Mouse (Mus musculus): ENCODE measurements around the gene Cyth1. TPM values are rescaled to one million over a fixed set of nuclear protein-coding genes. Genes with fewer than 3 reads are reported as not detected.

Cyth1 gene
- polyA plus RNA-seq, 1 experiment from 2014 or later, result 10.8 TPM

- WGBS, result 83% methylated on average over 5 of the region's 5 CpGs
- H3K27me3 ChIP-seq (ENCODE audit: control insufficient read depth, insufficient read depth, low read length), result no peaks in the 10 kb centered on the region
- ATAC-seq (ENCODE audit: insufficient number of reproducible peaks, insufficient read depth, low FRiP score, low read depth), result no peak
Measured at GRCm38 (mm10) chr11:118166626-118167025, 81.8 kb downstream of the Cyth1 start.

GRCm38 (mm10) chr11:118165681-118166080, 82.7 kb downstream of the Cyth1 start:
- peak; percentile 59; the same call in 1 of the 2 replicates for ATAC-seq (ENCODE audit: insufficient number of reproducible peaks, insufficient read depth, low FRiP score, low read depth)
- Histone ChIP-seq H3K36me3 (ENCODE audit: control insufficient read depth, insufficient read depth, low read length) (peaks cover 25% of the 10 kb centered on the region), H3K4me1 (ENCODE audit: control insufficient read depth, insufficient read depth, low read length) (peaks cover 18% of the 10 kb centered on the region), H3K4me3 (ENCODE audit: low read depth, low read length) (no peak overlapping the region), H3K27me3 (ENCODE audit: control insufficient read depth, insufficient read depth, low read length) (no peaks in the 10 kb centered on the region), H3K9me3 (ENCODE audit: control insufficient read depth, low read depth, low read length) (no peaks in the 10 kb centered on the region), H3K4me2 (replicated peaks; ENCODE audit: low read depth, low read length) (no peak overlapping the region), H3K9ac (replicated peaks; ENCODE audit: low read depth, low read length) (no peak overlapping the region), H3K27ac (ENCODE audit: low read length) (peak overlapping the region; percentile 82)
- WGBS, result 39% methylated on average over 11 of the region's 11 CpGs

More at GRCm38 (mm10) chr11:118166626-118167025, 81.8 kb downstream of the Cyth1 start:
- Histone ChIP-seq H3K36me3 (ENCODE audit: control insufficient read depth, insufficient read depth, low read length) (peaks cover 27% of the 10 kb centered on the region), H3K4me2 (replicated peaks; ENCODE audit: low read depth, low read length) (no peak overlapping the region), H3K27ac (ENCODE audit: low read length) (no peak overlapping the region), H3K9ac (replicated peaks; ENCODE audit: low read depth, low read length) (no peak overlapping the region), H3K9me3 (ENCODE audit: control insufficient read depth, low read depth, low read length) (no peaks in the 10 kb centered on the region), H3K4me1 (ENCODE audit: control insufficient read depth, insufficient read depth, low read length) (peaks cover 14% of the 10 kb centered on the region), H3K4me3 (ENCODE audit: low read depth, low read length) (no peak overlapping the region)

GRCm38 (mm10) chr11:118164566-118164965, 83.8 kb downstream of the Cyth1 start:
- ATAC-seq (ENCODE audit: insufficient number of reproducible peaks, insufficient read depth, low FRiP score, low read depth), result no peak
- Histone ChIP-seq H3K4me2 (replicated peaks; ENCODE audit: low read depth, low read length) (no peak overlapping the region), H3K9ac (replicated peaks; ENCODE audit: low read depth, low read length) (no peak overlapping the region), H3K4me3 (ENCODE audit: low read depth, low read length) (no peak overlapping the region), H3K4me1 (ENCODE audit: control insufficient read depth, insufficient read depth, low read length) (peaks cover 18% of the 10 kb centered on the region), H3K27ac (ENCODE audit: low read length) (no peak overlapping the region; the same call in 1 of the 2 replicates), H3K27me3 (ENCODE audit: control insufficient read depth, insufficient read depth, low read length) (no peaks in the 10 kb centered on the region), H3K36me3 (ENCODE audit: control insufficient read depth, insufficient read depth, low read length) (peaks cover 22% of the 10 kb centered on the region), H3K9me3 (ENCODE audit: control insufficient read depth, low read depth, low read length) (no peaks in the 10 kb centered on the region)
- 82% methylated on average over 8 of the region's 8 CpGs for WGBS

- Histone ChIP-seq H3K4me3 (ENCODE audit: low read depth, low read length) (no peak overlapping the region), H3K9ac (replicated peaks; ENCODE audit: low read depth, low read length) (no peak overlapping the region), H3K27ac (ENCODE audit: low read length) (no peak overlapping the region), H3K27me3 (ENCODE audit: control insufficient read depth, insufficient read depth, low read length) (no peaks in the 10 kb centered on the region), H3K9me3 (ENCODE audit: control insufficient read depth, low read depth, low read length) (no peaks in the 10 kb centered on the region), H3K4me1 (ENCODE audit: control insufficient read depth, insufficient read depth, low read length) (peaks cover 18% of the 10 kb centered on the region), H3K4me2 (replicated peaks; ENCODE audit: low read depth, low read length) (no peak overlapping the region), H3K36me3 (ENCODE audit: control insufficient read depth, insufficient read depth, low read length) (peaks cover 16% of the 10 kb centered on the region)
- 66% methylated on average over 10 of the region's 10 CpGs for WGBS
- ATAC-seq (ENCODE audit: insufficient number of reproducible peaks, insufficient read depth, low FRiP score, low read depth), result no peak
Measured at GRCm38 (mm10) chr11:118162245-118162644, 86.1 kb downstream of the Cyth1 start.

- Histone ChIP-seq H3K4me2 (replicated peaks; ENCODE audit: low read depth, low read length) (no peak overlapping the region), H3K36me3 (ENCODE audit: control insufficient read depth, insufficient read depth, low read length) (peaks cover 13% of the 10 kb centered on the region), H3K27ac (ENCODE audit: low read length) (no peak overlapping the region; the same call in 1 of the 2 replicates), H3K27me3 (ENCODE audit: control insufficient read depth, insufficient read depth, low read length) (no peaks in the 10 kb centered on the region), H3K4me3 (ENCODE audit: low read depth, low read length) (no peak overlapping the region), H3K9me3 (ENCODE audit: control insufficient read depth, low read depth, low read length) (no peaks in the 10 kb centered on the region; the same call in 1 of the 2 replicates), H3K4me1 (ENCODE audit: control insufficient read depth, insufficient read depth, low read length) (peaks cover 17% of the 10 kb centered on the region), H3K9ac (replicated peaks; ENCODE audit: low read depth, low read length) (no peak overlapping the region)
- ATAC-seq (ENCODE audit: insufficient number of reproducible peaks, insufficient read depth, low FRiP score, low read depth), result no peak
- 51% methylated on average over 6 of the region's 6 CpGs for WGBS
Measured at GRCm38 (mm10) chr11:118161240-118161639, 87.2 kb downstream of the Cyth1 start.

GRCm38 (mm10) chr11:118160763-118161162, 87.6 kb downstream of the Cyth1 start:
- H3K4me2 ChIP-seq (replicated peaks; ENCODE audit: low read depth, low read length), result no peak overlapping the region
- H3K9ac ChIP-seq (replicated peaks; ENCODE audit: low read depth, low read length), result 0 out of 2 replicates have a peak overlapping the region, but pooled peaks have one; percentile 3
- WGBS, result 70% methylated on average over 2 of the region's 2 CpGs
- H3K27ac ChIP-seq (ENCODE audit: low read length), result no peak overlapping the region; the same call in 1 of the 2 replicates
- ATAC-seq (ENCODE audit: insufficient number of reproducible peaks, insufficient read depth, low FRiP score, low read depth), result no peak
- H3K27me3 ChIP-seq (ENCODE audit: control insufficient read depth, insufficient read depth, low read length), result no peaks in the 10 kb centered on the region
- peaks cover 13% of the 10 kb centered on the region for H3K36me3 ChIP-seq (ENCODE audit: control insufficient read depth, insufficient read depth, low read length)
- peaks cover 14% of the 10 kb centered on the region for H3K4me1 ChIP-seq (ENCODE audit: control insufficient read depth, insufficient read depth, low read length)
- H3K4me3 ChIP-seq (ENCODE audit: low read depth, low read length), result no peak overlapping the region
- H3K9me3 ChIP-seq (ENCODE audit: control insufficient read depth, low read depth, low read length), result peaks cover 5% of the 10 kb centered on the region; the same call in 1 of the 2 replicates

GRCm38 (mm10) chr11:118158753-118159152, 89.6 kb downstream of the Cyth1 start:
- no peak for ATAC-seq (ENCODE audit: insufficient number of reproducible peaks, insufficient read depth, low FRiP score, low read depth)
- Histone ChIP-seq H3K27me3 (ENCODE audit: control insufficient read depth, insufficient read depth, low read length) (no peaks in the 10 kb centered on the region), H3K4me1 (ENCODE audit: control insufficient read depth, insufficient read depth, low read length) (0 out of 2 replicates have a peak, but pooled peaks cover 4% of the 10 kb centered on the region), H3K4me3 (ENCODE audit: low read depth, low read length) (no peak overlapping the region), H3K4me2 (replicated peaks; ENCODE audit: low read depth, low read length) (no peak overlapping the region), H3K27ac (ENCODE audit: low read length) (no peak overlapping the region), H3K9ac (replicated peaks; ENCODE audit: low read depth, low read length) (no peak overlapping the region), H3K9me3 (ENCODE audit: control insufficient read depth, low read depth, low read length) (peaks cover 5% of the 10 kb centered on the region; the same call in 1 of the 2 replicates), H3K36me3 (ENCODE audit: control insufficient read depth, insufficient read depth, low read length) (peaks cover 6% of the 10 kb centered on the region; the same call in 1 of the 2 replicates)
- 62% methylated on average over 4 of the region's 4 CpGs for WGBS

- Histone ChIP-seq H3K9ac (replicated peaks; ENCODE audit: low read depth, low read length) (no peak overlapping the region), H3K4me3 (ENCODE audit: low read depth, low read length) (no peak overlapping the region), H3K4me1 (ENCODE audit: control insufficient read depth, insufficient read depth, low read length) (0 out of 2 replicates have a peak, but pooled peaks cover 4% of the 10 kb centered on the region), H3K27ac (ENCODE audit: low read length) (peak overlapping the region; percentile 45; the same call in 1 of the 2 replicates), H3K27me3 (ENCODE audit: control insufficient read depth, insufficient read depth, low read length) (no peaks in the 10 kb centered on the region), H3K9me3 (ENCODE audit: control insufficient read depth, low read depth, low read length) (peaks cover 5% of the 10 kb centered on the region; the same call in 1 of the 2 replicates), H3K4me2 (replicated peaks; ENCODE audit: low read depth, low read length) (no peak overlapping the region), H3K36me3 (ENCODE audit: control insufficient read depth, insufficient read depth, low read length) (no peaks in the 10 kb centered on the region)
- WGBS, result 69% methylated on average over 8 of the region's 8 CpGs
- no peak for ATAC-seq (ENCODE audit: insufficient number of reproducible peaks, insufficient read depth, low FRiP score, low read depth)
Measured at GRCm38 (mm10) chr11:118156480-118157060, 91.8 kb downstream of the Cyth1 start.
